8 mouse cellular contexts compared by ENCODE assay signal in the genomic region with DNA sequence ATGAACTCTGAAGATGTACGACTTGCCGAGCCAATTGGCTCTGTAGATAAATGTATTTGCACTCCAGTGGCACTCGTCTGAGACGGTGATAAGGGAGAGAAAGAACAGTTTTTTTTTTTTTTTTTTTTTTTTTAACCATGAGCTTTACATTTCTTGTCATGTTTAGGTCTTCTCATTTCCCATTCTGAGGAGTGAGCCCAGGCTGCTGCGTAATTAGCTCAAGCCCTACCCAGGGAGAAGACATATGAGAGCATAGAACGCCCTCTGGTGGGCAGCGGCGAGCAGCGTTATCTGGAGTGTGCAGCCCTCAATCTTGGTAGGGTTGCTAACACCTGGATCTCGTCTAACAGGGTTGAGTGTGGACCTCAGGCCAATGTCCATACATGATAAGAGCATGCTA. TPM values are rescaled to one million over a fixed set of nuclear protein-coding genes. Genes with fewer than 3 reads are reported as not detected.
DNase-seq lines count a peak whose midpoint lies in the region; ATAC-seq lines count a peak whose summit lies in the region.

No protein-coding gene starts in this region.

- DNase-seq in CD4-positive helper T cell, adult 2 months (ENCODE audit: low read depth, low spot score), result peak; percentile 59
- DNase-seq in adrenal gland, postnatal 25 days, result peak; percentile 74
- peak; percentile 45 for DNase-seq in embryo, embryonic 9.5 days (ENCODE audit: extremely low spot score)
- DNase-seq in testis, postnatal 14 days (ENCODE audit: low spot score), result peak; percentile 60

- no peak overlapping the region for H3K27ac ChIP-seq in kidney, embryonic 14.5 days (ENCODE audit: low read depth, low read length)
- no peak overlapping the region for H3K27ac ChIP-seq in liver, embryonic 12.5 days
- H3K27ac ChIP-seq in neural tube, embryonic 12.5 days, result no peak overlapping the region

- H3K27me3 ChIP-seq in kidney, embryonic 14.5 days (ENCODE audit: control insufficient read depth, insufficient read depth, low read length), result no peaks in the 10 kb centered on the region
- H3K27me3 ChIP-seq in liver, embryonic 12.5 days (replicated peaks), result no peaks in the 10 kb centered on the region
- H3K27me3 ChIP-seq in neural tube, embryonic 12.5 days (replicated peaks), result no peaks in the 10 kb centered on the region

- H3K4me2 ChIP-seq in kidney, embryonic 14.5 days (replicated peaks; ENCODE audit: low read depth, low read length), result no peak overlapping the region
- H3K4me2 ChIP-seq in liver, embryonic 12.5 days, result 0 out of 2 replicates have a peak overlapping the region, but pooled peaks have one; percentile 25
- no peak overlapping the region for H3K4me2 ChIP-seq in neural tube, embryonic 12.5 days (replicated peaks)

- no peak overlapping the region for H3K9ac ChIP-seq in kidney, embryonic 14.5 days (ENCODE audit: low read depth, low read length)
- H3K9ac ChIP-seq in liver, embryonic 12.5 days, result peak overlapping the region; percentile 22; the same call in 1 of the 2 replicates
- H3K9ac ChIP-seq in neural tube, embryonic 12.5 days, result no peak overlapping the region

- WGBS in kidney, embryonic 14.5 days, result 26% methylated on average over 10 of the region's 10 CpGs
- WGBS in liver, embryonic 12.5 days (ENCODE audit: insufficient replicate concordance), result 18% methylated on average over 10 of the region's 10 CpGs
- WGBS in neural tube, embryonic 12.5 days, result 30% methylated on average over 10 of the region's 10 CpGs

- H3K9me3 ChIP-seq in kidney, embryonic 14.5 days (ENCODE audit: control insufficient read depth, low read length), result no peaks in the 10 kb centered on the region
- H3K9me3 ChIP-seq in liver, embryonic 12.5 days (replicated peaks), result no peaks in the 10 kb centered on the region
- H3K9me3 ChIP-seq in neural tube, embryonic 12.5 days, result no peaks in the 10 kb centered on the region

- ATAC-seq in granulocyte monocyte progenitor cell, adult 5-6 weeks (replicated peaks; ENCODE audit: poor library complexity, severe bottlenecking), result peak; percentile 98
- ATAC-seq in kidney, embryonic 14.5 days (ENCODE audit: low FRiP score, low TSS enrichment), result peak; percentile 66
- peak; percentile 80 for ATAC-seq in liver, embryonic 12.5 days
- peak; percentile 44; the same call in 1 of the 2 replicates for ATAC-seq in neural tube, embryonic 12.5 days (ENCODE audit: low FRiP score, low read depth)

- H3K36me3 ChIP-seq in kidney, embryonic 14.5 days (ENCODE audit: control insufficient read depth, insufficient read depth, low read length), result no peaks in the 10 kb centered on the region
- no peaks in the 10 kb centered on the region for H3K36me3 ChIP-seq in liver, embryonic 12.5 days
- no peaks in the 10 kb centered on the region for H3K36me3 ChIP-seq in neural tube, embryonic 12.5 days

- no peaks in the 10 kb centered on the region for H3K4me1 ChIP-seq in kidney, embryonic 14.5 days (ENCODE audit: control insufficient read depth, insufficient read depth, low read length)
- peaks cover 8% of the 10 kb centered on the region; the same call in 1 of the 2 replicates for H3K4me1 ChIP-seq in liver, embryonic 12.5 days
- no peaks in the 10 kb centered on the region for H3K4me1 ChIP-seq in neural tube, embryonic 12.5 days

- no peak overlapping the region for H3K4me3 ChIP-seq in kidney, embryonic 14.5 days (ENCODE audit: low read length)
- H3K4me3 ChIP-seq in liver, embryonic 12.5 days, result no peak overlapping the region
- H3K4me3 ChIP-seq in neural tube, embryonic 12.5 days, result no peak overlapping the region

RNA-seq across cellular contexts. Expression of gene Il12rb2, which starts 57.5 kb away (rescaled TPM):
- not detected in 2 replicates for total RNA-seq in adrenal gland, postnatal 25 days (2021)
- 5.3 and 8.6 TPM in 2 replicates for total RNA-seq in granulocyte monocyte progenitor cell, adult 5-6 weeks (2014; fragmentation: Nextera tagmentation)
- total RNA-seq in granulocyte monocyte progenitor cell, adult 5-6 weeks (2017), result 2.9 and 3.4 TPM in 2 replicates
- polyA plus RNA-seq in kidney, embryonic 14.5 days (2014; fragmentation: Nextera tagmentation; extraction: Ambion mirVana), result 0.16 TPM in 1 of 2 replicates, not detected in the other
- 0.38 and 0.44 TPM in 2 replicates for polyA plus RNA-seq in liver, embryonic 12.5 days (2016; fragmentation: Nextera tagmentation; extraction: Ambion mirVana)
- polyA plus RNA-seq in neural tube, embryonic 12.5 days (2016; fragmentation: Nextera tagmentation; extraction: Ambion mirVana), result 0.10 TPM in 1 of 2 replicates, not detected in the other

Comparison
In these comparisons a context has a peak if more than half of its experiments do, and no peak if none do; other contexts are left out.
1. ATAC-seq: peak in every context shown above with its lines; median percentile 98 in granulocyte monocyte progenitor cell, adult 5-6 weeks; 80 in liver, embryonic 12.5 days; 66 in kidney, embryonic 14.5 days; 44 in neural tube, embryonic 12.5 days.